Mouse (Mus musculus) naive thymus-derived CD4-positive, alpha-beta T cell, adult 2 months (primary cell): ENCODE results near the gene Tubb5.

Experiments
- DNase-seq: peaks from one replicate; pipeline ENCODE4 v3.0.0-alpha.2; 2011; ENCODE audit warnings: low read depth

The Tubb5 gene

DNA sequence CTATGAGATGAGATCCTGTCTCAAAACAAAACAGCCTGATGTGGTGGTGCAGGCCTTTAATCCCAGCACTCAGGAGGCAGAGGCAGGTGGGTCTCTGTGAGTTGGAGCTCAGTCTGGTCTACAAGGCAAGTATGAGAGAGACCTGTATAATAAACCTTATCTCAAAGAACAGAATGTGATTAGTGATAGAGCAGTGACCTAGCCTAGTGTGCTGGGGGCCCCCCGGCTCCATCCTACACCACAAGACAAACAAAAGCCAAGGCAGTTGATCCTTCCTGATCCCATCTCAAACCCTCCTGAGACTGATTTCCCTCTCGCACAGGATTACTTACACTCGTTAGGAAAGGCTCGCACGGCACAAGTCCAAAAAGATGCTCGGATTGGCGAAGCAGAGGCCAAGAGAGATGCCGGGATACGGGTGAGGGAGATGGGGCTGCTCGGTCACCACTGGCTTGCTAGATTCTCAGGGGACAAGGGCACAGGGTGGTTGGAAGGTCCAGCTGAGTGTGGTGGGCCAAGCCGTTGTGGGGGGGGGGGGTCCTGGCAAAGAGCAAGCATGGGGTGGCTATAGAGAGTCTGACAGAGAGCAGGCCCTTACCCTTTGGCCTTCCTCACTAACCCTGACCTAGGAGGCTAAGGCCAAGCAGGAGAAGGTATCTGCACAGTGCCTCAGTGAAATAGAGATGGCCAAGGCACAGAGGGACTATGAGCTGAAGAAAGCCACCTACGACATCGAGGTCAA lies 12.8 kb downstream of the Tubb5 start:
- DNase-seq: no peak

DNA sequence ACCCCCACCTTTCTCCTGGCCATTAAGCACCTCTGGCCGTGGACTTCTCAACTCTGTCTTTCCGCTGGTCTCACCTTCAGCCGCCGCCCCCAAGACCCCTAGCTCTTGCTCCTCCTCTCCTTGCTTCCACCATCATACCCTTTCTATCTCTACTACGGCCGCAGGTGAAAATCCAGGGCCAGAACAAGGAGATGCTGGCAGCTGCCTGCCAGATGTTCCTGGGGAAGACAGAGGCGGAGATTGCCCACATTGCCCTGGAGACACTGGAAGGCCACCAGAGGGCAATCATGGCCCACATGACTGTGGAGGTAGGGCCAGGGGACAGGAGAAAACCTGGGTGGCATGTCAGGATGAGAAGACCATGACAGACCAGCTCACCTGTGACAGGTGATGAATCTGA lies 13.7 kb downstream of the Tubb5 start:
- no peak for DNase-seq

DNA sequence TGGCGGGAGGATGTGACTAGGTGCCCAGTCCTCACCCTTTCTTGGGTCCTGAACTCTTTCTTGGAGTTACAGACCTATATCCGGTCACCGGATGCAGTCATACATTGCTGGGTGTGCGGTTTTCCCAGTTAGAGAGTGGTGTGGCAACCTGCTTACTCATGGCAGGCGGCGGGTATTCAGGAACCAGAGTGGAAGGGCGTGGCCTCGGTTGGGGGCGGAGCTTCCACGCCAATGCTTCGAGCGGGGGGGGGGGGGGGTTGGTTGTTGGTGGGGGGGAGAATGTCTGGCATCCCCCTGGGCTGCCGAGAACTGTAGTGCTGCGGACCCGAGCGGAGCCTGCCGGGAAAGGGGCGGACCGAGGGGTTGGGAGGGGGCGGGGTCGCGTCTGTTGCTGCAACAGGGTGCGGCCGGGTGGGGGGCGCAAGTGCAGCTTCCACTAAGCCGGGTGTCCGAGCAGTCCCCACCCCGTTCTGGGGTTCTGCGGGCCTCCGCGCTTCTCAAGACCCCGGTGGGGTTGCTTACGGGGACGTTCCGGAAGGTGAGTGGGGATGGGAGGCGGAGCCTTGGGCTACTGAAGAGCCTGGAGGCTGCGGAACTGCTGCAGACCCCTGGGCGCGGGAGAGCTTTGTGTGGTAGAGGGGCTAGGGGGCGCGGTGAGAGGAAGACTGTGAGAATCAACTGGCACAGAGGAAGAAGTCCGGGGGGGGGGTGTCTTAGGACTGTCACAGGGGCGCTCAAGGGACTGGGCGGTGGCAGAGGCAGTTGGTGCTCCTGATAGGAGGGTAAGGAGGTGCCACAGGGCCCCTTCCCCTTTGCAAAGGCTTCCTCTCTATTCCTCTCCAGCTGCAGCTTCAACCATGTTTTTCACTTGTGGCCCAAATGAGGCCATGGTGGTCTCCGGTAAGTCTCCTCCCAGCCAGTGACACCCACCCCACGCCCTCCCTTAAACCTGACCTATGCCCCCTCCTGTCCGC lies 14.9 kb downstream of the Tubb5 start, which contains the start of gene Flot1:
Flot1 (plus strand) TSS at position 267 of the 974 bp plus-strand sequence.
- peak; percentile 85 for DNase-seq

DNA sequence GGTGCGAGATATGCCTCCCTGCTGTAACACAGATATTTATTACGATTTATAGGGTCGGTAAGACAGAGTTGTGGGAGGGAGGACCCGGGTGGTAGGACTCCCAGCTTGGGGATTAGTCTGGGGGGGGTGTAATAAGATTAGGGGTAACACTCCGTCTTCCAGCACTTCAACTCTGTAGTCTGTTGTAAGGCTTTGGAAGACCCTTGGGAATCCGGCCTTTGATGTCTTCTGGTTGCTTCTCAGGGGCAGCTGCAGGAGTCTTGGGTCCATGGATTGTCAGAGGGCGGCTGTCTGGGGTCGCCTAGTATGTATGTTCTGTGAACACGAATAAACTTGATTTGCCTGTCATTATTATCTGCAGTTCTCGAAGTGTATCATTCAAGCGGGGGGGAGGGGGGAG lies 15.5 kb downstream of the Tubb5 start:
- no peak for DNase-seq

DNA sequence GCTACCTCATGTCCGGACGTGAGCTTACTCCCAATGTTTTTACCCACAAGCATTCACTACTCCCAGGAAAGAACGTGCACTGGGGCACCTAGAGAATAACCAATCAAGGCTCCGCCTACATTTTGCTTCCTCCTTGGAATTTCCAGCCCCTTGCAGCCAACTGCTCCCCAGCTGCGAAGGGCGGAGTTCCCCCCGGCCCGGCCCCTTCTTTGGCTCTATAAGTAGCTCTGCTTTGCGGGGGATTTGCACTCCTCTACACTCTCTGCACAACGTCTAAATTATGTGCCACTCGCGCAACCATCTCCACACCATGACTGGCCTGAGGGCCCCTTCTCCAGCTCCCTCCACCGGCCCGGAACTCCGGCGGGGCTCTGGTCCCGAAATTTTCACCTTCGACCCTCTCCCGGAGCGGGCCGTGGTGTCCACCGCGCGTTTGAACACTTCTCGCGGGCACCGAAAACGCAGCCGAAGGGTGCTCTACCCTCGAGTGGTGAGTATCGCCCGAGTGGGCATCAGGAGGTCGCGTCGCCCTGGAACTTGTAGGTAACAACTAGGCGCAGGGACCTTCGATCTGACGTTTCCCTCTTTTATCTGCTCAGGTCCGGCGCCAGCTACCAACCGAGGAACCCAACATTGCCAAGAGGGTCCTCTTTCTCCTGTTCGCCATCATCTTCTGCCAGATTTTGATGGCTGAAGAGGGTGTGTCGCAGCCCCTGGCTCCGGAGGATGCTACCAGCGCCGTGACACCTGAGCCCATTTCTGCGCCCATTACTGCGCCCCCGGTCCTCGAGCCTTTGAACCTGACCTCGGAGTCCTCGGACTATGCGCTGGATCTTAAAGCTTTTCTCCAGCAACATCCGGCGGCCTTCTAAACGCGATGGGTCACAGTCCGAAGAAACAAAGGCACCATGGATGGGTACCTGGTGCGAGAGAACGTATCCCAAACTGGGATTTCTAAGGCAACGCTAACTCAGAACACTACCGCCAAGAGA lies 16.4 kb downstream of the Tubb5 start, which contains the start of gene Ier3:
Ier3 (plus strand) TSS at position 246 of the 992 bp plus-strand sequence.
- DNase-seq: peak; percentile 48

DNA sequence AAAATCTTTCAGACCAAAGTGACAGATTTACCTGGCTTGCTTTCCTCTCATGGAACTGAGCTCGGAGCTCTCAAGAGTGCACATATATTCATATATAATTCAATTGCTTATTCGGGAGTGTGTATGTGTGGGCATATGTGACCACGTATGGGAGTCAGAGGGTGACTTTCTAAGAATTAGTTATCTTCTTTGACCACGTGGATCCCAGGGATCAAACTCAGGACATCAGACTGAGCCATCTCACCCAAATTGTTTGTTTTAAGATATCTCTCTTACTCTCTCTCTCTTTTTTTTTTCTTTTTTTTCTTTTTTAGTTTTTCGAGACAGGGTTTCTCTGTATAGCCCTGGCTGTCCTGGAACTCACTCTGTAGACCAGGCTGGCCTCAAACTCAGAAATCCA lies 18.0 kb downstream of the Tubb5 start:
- no peak for DNase-seq

DNA sequence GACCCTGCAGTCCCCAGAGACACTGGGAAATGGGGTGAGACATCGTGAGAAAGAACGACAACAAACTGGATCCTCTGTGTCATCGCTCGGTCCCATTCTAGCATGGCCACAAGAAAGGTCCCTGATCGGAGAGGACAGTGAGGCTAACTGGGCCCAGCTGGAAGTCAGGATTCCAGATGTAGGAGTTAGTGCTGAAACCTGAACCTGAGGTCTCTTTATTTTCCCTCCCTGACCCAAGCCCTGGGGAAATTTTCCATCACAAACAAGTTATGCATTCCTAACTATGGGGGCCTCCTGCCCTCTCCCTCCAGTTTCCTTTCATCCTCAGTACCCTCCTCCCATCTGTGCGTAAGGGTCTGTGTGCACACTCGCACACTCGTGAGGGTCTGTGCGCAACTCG lies 20.9 kb downstream of the Tubb5 start:
- DNase-seq: no peak

DNA sequence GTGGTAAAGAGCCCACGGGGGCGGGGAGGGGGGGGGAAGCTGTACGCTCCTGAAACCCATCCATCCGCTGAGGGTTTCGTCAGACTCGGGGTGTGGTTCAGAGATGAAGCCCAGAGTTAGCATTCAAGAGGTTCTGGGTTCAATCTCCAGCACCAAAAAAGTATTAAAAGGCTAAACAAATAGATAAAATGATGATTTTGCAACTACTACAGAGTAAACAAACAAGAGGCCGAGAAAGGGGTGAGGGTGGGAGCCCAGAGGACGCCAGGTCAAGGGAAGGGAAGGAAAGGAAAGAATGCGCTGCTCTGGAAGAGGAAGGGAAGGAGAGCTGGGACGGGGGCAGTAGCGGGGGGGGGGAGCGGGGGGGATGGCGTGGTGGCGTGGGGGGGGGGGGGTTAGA lies 21.4 kb downstream of the Tubb5 start:
- no peak for DNase-seq

DNA sequence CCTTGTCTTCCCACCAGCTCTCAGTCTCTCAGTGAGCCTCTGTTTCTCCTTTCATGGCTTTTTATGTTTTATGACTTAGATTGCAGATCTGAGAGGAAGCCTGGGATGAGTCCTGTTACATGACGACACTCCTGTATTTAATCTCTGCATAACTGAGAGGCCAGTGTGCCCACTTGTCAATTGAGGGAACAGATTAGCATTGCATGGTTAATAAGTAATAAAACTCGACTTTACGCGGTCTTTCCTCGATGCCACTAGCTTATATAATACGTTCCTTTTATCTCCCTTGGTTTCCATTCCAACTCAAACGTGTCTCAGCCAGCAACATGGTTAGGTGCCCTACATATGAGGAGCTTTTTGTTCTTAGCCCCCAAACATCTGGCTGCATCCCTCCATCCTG lies 22.3 kb downstream of the Tubb5 start:
- no peak for DNase-seq

DNA sequence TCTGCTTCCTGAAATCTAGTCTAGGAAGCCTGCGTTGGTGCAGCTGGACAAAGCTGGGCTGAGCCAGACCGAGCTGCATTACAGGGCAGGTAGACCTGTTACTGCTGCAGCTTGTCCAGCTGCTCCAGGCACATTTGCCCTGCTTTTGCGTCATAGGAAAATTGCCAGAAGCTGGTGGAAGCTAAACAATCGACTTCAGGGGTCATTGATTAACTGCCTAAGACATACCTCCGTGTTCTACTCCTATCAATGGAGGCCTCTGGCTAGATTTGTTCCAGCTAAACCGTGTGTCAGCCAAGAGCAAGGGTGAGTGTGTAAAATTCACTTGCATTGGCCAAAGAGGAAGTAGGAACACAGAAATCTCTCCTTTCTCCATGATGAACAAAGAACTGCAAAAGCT lies 23.4 kb downstream of the Tubb5 start:
- no peak for DNase-seq

DNA sequence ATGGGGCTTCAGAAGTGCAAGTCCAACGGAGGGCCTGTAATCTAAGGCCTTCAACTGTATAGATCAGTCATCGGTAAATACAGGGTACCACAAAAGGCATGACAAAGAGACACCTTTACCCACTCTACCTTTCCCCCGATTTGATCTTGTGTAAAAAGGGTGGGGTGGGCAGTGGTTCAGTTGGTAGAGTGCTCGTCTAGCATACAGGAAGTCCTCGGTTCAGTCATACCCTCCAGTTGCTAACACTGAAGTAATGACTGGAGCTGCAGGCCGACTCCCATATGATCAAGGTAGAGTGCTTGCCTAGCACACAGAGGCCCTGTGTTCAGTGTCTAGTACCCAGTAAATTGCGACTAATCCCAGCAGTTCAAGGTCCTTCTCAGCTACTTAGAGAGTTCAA lies 24.5 kb downstream of the Tubb5 start:
- peak; percentile 61 for DNase-seq

DNA sequence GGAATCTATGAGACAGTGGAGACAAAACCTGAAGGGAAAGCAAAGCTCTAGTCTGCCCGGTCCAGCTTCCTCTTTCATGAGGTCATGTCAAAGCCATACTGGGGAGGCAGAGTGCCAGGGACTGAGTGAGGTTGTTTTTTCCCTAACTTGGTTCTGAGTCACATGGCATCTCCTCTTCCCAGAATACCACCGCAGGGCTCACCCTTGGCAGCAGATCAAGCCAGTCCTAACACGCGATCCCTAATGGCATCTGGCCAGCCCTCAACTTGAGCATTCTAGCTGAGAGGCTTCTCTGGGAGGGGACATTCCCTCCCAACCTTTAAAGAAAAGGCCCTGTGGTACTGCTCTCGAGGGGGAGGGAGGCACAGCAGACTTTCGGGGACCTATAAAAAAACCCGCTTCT lies 24.9 kb downstream of the Tubb5 start:
- no peak for DNase-seq

DNA sequence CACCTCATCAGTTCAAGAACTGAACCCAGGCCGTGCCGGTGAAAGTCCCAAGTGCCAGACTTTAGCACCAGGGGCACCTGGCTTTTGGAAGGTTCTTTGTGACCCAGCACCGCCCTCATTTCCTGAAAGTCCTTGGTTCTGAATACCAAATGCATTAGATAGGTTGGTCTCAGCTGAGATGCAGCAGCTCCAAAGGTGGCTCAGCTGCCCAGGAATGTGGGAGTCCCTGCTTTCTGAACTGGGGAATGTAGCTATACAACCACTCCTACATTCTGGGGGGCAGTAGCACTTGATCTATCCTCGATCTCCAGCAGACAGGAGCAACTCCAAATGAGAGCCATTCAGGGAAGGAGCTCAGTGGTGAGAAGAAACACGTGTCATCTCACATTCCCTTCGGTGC lies 25.4 kb downstream of the Tubb5 start:
- no peak for DNase-seq

DNA sequence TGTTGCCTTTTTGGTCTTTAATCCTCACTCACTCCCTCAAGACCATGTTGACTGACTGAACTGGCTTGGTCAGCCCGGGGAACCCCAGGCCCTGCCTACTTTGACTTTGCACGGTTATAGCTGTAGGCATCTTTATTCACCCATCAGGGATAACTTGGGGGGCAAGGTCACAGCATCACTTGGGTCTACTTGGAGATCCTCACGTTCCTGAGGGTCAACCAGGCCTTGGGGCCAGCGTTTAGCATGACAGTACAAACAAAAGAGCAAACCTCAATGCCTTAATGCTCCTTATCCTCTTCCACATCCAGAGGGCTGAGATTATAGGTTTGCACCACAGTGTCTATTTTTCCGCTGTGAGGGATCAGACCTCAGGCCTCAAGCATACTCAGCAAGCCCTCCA lies 25.8 kb downstream of the Tubb5 start:
- no peak for DNase-seq

DNA sequence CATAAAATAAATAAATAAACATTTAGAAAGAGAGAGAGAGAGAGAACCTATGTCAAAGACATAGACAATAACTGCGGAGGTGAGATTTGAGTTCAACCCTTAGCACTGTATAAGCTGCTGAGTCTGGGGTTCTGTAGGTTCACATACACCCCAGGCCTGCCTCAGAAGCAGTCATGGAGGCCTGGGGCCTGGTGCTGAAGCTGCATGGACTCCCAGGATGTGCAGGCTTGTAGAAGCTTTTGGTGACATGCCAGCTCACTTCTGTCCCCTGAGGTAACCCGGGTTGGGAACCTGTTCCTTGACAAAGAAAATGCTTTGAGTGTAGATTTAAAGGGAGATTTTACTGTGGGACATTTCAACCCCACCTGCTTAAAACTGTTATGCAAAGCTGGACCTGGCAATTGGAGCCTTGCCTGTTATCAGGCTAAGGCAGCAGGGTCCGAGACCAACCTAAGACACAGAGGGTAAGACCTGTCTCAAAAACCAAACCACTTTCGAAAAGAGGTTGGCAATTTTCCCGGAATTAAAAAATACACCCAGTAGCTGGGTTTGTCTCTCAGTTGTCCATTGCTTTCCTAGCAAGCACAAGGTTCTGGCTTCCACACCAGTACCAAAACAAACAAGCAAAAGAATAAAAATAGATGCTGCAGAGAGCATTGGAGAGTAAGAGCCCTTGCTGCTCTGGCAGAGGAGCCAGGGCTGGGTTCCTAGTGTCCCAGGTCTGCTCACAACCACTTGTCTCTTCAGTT lies 27.0 kb downstream of the Tubb5 start:
- DNase-seq: no peak

DNA sequence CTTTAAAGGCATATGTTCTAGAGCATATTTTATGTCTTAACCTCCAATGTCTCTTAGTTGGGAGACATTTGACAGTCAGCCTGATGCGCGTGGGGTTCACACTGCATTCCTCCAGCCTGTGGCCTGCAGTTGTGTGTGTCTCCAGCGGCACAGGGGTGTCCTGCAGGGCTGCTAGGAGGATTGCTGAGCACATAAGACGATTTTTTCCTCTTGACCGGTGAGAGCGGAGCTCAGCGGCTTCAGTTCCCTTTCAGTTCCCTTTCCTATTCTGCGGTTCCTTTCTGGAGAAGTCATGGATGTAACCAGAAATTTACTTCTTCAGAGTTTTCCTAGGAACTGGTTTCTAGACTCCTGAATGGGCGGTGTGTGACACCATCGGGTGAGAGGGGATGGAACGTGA lies 28.7 kb downstream of the Tubb5 start:
- DNase-seq: no peak

DNA sequence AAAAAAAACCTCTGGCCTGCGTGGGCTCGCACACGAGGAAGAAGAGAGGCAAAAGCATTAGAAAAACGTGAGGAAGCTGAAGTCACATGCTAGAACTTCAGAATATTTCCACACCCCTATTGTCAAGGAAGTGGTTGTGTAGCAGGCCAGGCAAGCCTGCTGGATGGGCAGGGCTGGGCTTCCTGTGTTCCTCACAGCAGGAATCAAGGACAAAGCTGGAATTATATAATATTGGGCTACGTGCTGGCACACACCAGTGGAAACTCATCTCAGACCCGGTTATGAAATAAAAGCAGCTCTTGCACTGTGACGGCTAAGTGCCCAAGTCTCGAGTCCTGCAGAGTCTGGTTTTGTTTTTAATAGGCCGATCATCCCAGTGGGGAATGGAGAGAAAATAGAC lies 30.0 kb downstream of the Tubb5 start:
- DNase-seq: no peak

DNA sequence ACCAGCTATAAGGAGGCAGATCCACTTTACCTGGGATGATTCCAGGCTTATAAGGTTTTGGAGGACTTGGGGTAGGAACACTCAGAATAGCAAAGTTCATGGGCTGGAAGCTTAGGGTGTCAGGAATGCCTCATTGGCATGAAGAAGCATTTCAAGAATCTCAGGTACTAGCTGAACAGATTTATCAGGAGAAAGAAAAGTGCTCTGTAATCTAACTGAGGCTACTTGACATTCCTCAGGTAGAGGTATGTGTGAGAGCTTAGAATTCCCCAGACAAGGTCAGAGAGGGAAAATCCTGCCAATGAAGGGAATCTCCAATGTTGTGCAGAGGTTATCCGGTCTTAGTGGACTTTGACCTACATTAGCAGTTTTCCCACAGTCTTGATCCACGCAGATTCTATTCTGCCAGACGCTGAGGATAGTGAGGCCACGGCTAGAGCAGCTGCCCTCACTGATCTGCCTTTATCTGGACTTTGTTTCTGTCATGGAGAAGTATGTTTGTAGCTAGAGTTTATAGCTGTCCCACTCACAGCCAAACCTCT lies 34.2 kb downstream of the Tubb5 start:
- no peak for DNase-seq

DNA sequence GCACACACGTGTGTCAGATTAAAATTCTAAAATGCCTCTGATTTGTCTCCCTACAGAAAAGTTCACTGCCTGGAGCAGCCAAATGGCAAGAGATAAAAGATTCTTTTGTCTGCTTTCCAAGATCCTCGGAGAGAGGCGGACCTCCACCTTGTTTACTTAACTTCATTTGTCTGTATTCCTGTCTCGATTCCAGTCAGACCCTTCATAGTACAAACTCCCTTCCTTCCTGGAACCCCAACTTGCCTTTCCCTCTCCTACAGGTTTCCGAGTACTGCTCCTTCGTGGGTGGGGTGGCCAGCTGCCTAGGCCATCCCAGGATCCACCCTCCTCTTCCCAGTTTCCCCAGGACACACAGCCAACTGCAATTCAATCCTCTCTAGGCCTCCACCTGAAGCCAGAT lies 35.1 kb downstream of the Tubb5 start:
- no peak for DNase-seq

DNA sequence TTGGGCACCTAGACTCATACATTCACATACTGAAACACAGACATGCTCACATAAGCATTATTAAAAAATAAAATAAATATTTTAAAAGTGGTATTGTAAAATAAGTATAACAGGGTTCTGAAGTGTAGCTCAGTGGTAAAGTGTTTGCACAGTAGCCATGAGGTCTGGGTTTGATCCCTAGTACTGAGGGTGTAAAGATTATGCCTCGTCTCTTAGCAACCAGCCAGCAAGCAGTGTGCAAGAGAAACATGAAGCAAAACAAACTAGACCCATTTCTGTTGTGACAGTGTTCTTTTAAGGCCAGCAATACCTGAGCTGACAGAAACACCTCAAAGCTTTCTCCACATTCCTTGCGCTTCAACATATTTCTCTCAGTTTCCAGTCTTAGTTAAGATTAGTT lies 37.2 kb downstream of the Tubb5 start:
- DNase-seq: no peak

DNA sequence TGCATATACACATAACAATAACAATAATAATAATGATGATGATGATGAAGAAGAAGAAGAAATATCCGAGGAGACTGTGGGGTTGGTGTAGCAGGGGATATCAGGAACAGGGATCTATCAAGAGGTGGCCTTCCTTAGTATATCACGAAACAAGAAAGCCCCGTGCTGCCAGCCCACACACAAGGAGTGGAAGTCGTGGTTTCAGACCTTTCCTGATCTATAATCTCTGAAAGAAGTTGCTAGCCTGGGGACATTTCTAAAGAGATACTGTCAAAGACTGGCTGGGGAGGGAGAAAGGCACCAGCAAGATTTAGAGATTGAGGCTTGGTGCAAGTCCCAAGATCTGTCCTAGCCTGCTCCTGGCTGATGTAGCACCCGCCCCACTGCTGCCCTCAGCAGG lies 41.3 kb downstream of the Tubb5 start:
- no peak for DNase-seq
